Mouse (Mus musculus): ENCODE measurements around the gene Slc50a1.

The Slc50a1 gene

GRCm38 (mm10) chr3:89268916-89269315, 1.5 kb downstream of the Slc50a1 start:
- DNase-seq (ENCODE audit: low spot score in 2 of 2): peak in 1 of 2 experiments; percentile 59

- DNase-seq (ENCODE audit: low spot score in 2 of 2): peak; percentile 69 to 85
Measured at GRCm38 (mm10) chr3:89266439-89266893, 3.9 kb downstream of the Slc50a1 start.

DNA sequence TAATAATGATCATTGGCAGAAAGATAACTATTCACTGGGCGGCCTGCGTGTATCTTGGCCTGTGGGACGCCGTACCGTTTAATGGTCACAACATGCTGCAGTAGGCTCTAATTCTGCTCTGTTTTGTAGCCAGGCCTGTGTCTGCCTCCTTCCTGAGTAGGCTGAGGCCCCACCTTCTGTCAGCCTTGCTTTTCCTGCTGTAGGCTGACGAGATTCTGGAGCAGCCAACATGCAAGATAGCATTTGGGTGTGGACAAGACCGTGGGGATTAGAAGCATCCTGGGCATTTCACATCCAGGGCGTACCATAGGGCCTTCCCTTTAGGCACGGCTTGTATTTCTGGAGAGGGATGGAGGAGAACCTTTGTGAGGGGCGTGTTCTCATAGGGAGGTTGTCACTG, 8.0 kb downstream of the Slc50a1 start:
- no peak for DNase-seq (ENCODE audit: low spot score in 2 of 2)

DNA sequence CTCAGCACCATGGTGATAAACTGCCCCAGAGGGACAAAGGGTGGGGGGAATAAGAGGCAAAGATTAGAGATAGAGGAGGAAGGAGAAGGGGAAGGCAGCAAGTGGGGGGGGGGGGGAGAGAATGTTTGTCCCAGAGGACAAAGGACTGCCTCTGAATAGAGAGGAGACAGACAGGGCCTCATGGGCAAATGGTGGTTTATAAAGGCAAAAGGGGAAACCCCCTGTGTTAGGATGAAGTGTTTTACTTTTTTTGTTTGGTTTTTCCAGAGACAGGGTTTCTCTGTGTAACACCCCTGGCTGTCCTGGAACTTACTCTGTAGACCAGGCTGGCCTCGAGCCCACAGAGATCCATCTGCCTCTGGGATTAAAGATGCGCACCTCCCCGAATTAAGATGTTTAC, 10.2 kb downstream of the Slc50a1 start:
- DNase-seq (ENCODE audit: low spot score in 2 of 2): no peak

GRCm38 (mm10) chr3:89259076-89259475, 11.3 kb downstream of the Slc50a1 start, which contains the start of gene Dpm3:
Gene Dpm3 (plus strand): TSS chr3:89259358.
- no peak for DNase-seq (ENCODE audit: low spot score in 2 of 2)

DNA sequence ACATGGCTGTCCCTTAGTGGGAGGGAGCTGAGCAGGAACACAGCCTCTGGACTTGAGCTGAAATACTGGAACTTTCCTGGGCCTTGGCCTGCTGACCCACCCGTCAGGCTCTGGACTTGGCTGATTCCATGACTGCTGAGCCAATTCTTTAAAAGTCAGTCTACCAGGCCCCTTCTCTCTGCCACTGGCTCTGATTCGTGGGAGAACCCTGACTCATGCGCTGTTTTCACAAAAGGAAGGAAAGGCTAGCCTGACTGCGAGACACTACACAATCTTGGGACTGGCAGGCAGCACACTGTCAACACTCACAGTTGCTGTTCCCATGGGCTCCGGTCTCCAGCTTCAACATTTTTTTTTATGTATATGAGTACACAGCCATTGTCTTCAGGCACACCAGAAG, 14.2 kb downstream of the Slc50a1 start:
- DNase-seq (ENCODE audit: low spot score in 2 of 2): no peak

- no peak for DNase-seq (ENCODE audit: low spot score in 2 of 2)
Measured at GRCm38 (mm10) chr3:89254994-89255393, 15.4 kb downstream of the Slc50a1 start.

DNA sequence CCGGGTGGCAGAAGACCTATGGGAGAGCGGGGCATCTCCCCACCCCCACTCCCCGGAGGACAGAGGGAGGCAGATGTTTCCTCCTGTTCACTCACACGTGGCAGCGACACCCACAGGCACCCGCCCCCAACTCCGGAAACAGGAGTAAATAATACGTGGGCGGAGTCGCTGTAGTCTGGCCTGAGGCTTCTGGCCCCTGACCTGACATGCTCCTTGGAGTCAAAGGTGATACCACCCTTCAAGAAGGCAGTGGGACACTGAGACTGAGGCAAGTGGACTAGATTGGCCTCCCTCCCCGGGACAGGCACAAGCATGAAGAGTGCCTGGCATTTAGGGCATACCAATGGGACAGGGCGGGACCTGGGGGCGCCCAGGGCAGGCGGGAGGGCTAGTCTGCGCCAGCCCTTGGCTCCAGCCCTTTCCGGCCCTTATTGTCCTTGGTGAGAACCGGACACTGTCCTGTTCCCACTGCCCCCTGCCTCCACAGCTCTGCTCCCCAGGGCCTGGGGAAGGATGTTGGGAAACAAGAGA, 18.9 kb downstream of the Slc50a1 start:
- DNase-seq (ENCODE audit: low spot score in 2 of 2): peak; percentile 68 to 81

DNA sequence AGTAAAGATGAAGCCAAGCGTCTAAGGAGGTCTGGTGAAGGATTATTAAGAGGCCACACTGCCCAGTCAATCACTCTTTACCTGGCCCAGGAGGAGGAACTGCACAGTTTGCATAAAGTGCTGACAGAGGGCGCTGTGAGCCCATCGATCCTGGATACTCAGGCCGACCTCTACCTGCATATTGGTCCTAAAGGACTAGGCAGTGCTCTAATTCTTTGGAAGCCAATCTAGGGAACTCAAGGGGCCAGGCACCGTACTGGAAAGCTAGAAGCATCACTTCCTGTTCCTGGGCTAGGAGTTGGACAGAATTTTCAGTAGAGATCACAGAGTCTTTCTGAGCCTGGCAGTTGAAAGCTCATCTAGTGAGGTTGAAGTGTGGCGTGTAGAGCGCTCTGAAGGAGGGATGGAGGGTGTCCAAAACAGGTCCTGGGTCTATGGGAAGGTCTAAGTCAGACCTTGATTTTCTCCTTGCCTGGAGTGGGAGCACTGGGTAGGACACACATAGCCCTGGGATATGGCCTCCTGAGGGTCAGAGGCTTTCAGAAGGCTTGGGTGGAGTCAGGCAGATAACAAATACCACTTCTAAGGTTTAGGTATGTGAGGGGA, 19.8 kb downstream of the Slc50a1 start:
- peak; percentile 63 to 81 for DNase-seq (ENCODE audit: low spot score in 2 of 2)

DNA sequence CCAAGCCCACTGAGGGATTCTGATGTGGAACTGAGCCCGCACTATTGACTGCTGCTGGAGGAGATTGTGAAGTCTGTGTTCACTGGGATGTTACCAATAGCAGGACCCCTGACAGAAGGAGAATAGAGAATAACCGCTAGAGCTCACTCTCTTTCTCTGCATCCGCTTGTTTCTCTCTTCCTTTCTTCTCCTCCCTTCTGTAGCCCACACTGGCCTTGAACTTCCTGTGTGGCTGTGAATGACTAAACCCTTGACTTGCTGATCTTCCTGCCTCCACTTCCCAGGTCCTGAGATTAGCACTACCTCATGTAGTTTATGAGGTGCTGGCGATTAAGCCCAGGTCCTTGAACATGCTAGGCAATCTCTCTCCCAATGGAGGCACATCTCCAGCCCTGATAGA, 22.9 kb downstream of the Slc50a1 start:
- DNase-seq (ENCODE audit: low spot score in 2 of 2): no peak

DNA sequence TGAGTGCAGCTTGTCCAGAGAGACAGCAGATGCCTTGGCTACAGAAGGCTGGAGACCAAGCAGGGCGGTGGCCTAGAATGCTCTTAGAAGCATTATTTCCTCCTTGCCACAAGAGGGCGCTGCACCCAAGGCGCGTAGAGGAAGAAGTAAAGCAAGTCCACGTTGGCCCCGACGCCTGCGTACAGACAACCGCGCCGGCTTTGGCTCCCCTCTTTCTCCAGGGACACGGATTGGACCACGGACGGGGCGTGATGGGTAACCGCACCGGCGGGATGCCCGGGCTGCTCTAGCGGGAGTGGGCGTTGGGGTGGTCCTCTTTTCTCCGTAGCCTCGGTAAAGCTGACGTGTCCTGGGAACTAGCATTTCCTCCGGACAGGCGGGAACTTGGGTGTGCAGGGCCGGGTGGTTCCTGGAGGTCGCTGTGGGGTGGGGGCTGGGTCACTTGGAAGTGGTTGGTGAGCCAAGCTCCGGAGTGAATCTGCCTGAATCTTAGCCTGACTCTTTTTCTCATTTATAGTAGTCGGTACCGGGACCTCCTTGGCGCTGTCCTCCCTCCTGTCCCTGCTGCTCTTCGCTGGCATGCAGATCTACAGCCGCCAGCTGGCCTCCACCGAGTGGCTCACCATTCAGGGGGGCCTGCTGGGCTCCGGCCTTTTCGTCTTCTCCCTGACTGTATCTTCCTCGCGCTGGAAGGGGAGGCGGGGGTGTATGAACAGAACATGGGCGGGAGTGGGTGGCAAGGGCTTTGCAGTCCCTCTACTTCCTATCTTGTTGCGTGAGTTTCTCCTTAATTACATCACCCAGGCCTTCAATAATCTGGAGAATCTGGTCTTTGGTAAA, 23.9 kb downstream of the Slc50a1 start, which contains the start of gene Trim46:
Gene Trim46, minus strand, starts transcription at position 49 of the 840 bp plus-strand sequence.
- peak; percentile 84 to 95 for DNase-seq (ENCODE audit: low spot score in 2 of 2)

- peak; percentile 29 to 69 for DNase-seq (ENCODE audit: low spot score in 2 of 2)
Measured at GRCm38 (mm10) chr3:89245688-89246171, 24.6 kb downstream of the Slc50a1 start, which contains the start of gene Krtcap2. Gene Krtcap2 (plus strand): TSS chr3:89245966.

DNA sequence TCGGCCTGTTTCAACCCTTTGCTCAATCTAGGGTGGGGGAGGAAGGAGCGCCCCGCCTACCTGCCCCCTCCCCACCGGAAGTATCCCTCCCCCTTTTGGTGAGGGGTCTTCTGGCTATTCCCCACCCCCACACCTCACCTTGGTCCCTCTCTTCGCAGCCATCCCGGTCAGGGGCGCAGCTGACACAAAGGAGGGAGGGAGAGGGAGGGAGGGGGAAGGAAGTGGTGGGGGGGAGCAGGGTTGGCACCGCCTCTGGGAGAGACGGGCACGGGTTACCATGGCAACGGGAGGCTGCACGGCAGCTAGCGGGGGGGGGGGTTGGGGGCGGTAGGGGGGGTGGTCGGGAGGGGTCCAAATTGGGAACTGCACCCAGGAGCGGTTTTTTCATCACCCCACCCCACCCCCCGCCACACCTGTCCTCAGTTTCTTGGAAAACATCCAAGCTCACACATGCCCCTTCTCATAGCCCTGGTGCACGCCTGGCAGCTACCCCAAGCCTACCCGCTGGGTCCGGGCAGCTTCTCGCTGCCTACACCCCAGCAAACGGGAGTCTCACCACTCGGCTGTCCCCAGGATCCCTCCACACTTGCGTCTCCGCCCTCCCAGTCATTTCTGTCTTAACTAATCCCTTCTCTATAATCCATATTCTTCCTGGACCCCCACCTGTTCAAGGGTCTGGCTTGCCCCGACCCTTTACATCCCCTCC, 25.2 kb downstream of the Slc50a1 start:
- DNase-seq (ENCODE audit: low spot score in 2 of 2): peak; percentile 18 to 67

- peak in 1 of 2 experiments; percentile 70 for DNase-seq (ENCODE audit: low spot score in 2 of 2)
Measured at GRCm38 (mm10) chr3:89244158-89244981, 26.0 kb downstream of the Slc50a1 start.

- DNase-seq (ENCODE audit: low spot score in 2 of 2): peak; percentile 66 to 80
Measured at GRCm38 (mm10) chr3:89243609-89244008, 26.8 kb downstream of the Slc50a1 start.

- peak; percentile 70 to 89 for DNase-seq (ENCODE audit: low spot score in 2 of 2)
Measured at GRCm38 (mm10) chr3:89242331-89242895, 28.0 kb downstream of the Slc50a1 start.

DNA sequence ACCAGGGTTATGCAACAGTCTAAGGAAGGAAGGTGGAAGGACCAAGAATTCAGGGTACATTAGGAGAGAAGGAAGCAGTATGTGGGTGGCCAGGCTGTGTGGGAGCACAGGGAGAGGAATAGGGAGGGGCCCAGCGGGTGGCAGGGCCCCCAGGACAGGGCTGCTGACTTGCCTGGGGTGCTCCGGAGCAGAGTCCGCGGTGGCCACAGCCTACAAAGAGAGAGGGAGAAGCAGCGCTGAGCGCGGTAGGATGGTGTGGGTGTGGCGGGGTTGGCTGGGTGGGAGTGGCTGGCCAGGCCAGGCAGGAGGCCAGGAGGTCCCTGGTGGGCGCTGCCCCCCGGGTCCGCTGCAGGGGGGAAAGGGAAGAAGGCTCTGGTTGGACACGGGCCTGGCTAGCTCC, 31.9 kb downstream of the Slc50a1 start:
- peak in 1 of 2 experiments; percentile 60 for DNase-seq (ENCODE audit: low spot score in 2 of 2)

DNA sequence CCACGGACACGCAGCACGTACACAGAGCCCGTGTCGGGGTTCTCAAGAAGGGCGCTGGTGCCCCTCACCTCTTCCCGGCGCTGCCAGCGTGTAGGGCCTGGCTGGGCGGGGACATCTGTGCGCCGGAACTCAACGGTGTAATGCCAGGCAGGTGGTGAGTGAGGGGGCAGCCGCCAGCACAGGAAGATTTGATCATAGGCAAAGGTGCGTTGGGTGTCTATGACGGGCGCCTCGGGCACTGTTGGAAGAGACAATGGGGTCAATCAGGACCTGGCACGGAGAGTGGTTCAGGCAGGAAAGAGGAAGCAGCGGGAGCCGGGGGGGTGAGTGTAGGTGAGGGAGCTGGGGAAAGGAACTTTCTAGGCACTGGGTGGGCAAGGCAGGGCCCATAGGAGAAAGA, 32.7 kb downstream of the Slc50a1 start:
- peak in 1 of 2 experiments; percentile 60 for DNase-seq (ENCODE audit: low spot score in 2 of 2)

GRCm38 (mm10) chr3:89236516-89236915, 33.9 kb downstream of the Slc50a1 start:
- DNase-seq (ENCODE audit: low spot score in 2 of 2): no peak

GRCm38 (mm10) chr3:89233562-89234110, 36.7 kb downstream of the Slc50a1 start:
- no peak for DNase-seq (ENCODE audit: low spot score in 2 of 2)
